Mouse (Mus musculus) hindbrain, postnatal 0 days (tissue): Measurements from ENCODE around the gene Tnfrsf21. TPM values are rescaled to one million over a fixed set of nuclear protein-coding genes. Genes with fewer than 3 reads are reported as not detected.

Experiments
- ATAC-seq: fragments of 200-750 bp; cut with Nextera tagmentation; 2 replicates; pipeline ENCODE4 v1.8.0; 2017; ENCODE audit warnings: mild to moderate bottlenecking, moderate TSS enrichment, moderate library complexity
- DNase-seq: peaks from one replicate; pipeline ENCODE4 v3.0.0-alpha.2; 2015; ENCODE audit warnings: low spot score
- H3K27ac ChIP-seq: fragments of 300-500 bp; sonication (generic); 2 replicates; pipeline ENCODE4 v1.5.1; 2014; ENCODE audit warnings: mild to moderate bottlenecking
- H3K27me3 ChIP-seq: fragments of 300-500 bp; sonication (generic); 2 replicates; pipeline ENCODE4 v1.6.1; 2014; ENCODE audit warnings: low read length, mixed read lengths; ENCODE audit not compliant: insufficient read depth
- H3K36me3 ChIP-seq: fragments of 300-500 bp; sonication (generic); 2 replicates; pipeline ENCODE4 v1.6.1; 2014; ENCODE audit warnings: low read length, mixed read lengths; ENCODE audit not compliant: insufficient read depth
- H3K4me1 ChIP-seq: fragments of 300-500 bp; sonication (generic); 2 replicates; pipeline ENCODE4 v1.6.1; 2014; ENCODE audit warnings: antibody characterized with exemption, low read length, mixed read lengths; ENCODE audit not compliant: insufficient read depth
- H3K4me2 ChIP-seq: fragments of 300-500 bp; sonication (generic); 2 replicates; pipeline ENCODE4 v1.6.1; 2014; ENCODE audit warnings: low read depth, mild to moderate bottlenecking, low read length, moderate library complexity, mixed read lengths
- H3K4me3 ChIP-seq: fragments of 300-500 bp; sonication (generic); 2 replicates; pipeline ENCODE4 v1.5.1; 2014; ENCODE audit warnings: low read length
- H3K9ac ChIP-seq: fragments of 300-500 bp; sonication (generic); replicated peaks from 2 replicates; pipeline ENCODE4 v1.6.1; 2014; ENCODE audit warnings: mild to moderate bottlenecking, low read length, moderate library complexity, mixed read lengths
- H3K9me3 ChIP-seq: fragments of 300-500 bp; sonication (generic); 2 replicates; pipeline ENCODE4 v1.6.1; 2016; ENCODE audit warnings: low read length, mixed read lengths
- CTCF ChIP-seq: IDR thresholded peaks from 2 replicates; pipeline ENCODE4 v1.5.1; 2016; ENCODE audit warnings: antibody characterized with exemption, control low read depth, low read depth
- WGBS: fragments of 180-500 bp; shearing (Covaris S2); extraction: QIAGEN DNeasy Blood & Tissue Kit; methylation state at CpG from one replicate; pipeline ENCODE4 v1.1.7; 2014; 5-methylcytosine and 5-hydroxymethylcytosine counted together
- polyA plus RNA-seq: library from polyadenylated mRNA; unstranded; fragments of >200 nt; fragmentation: Nextera tagmentation; extraction: Ambion mirVana; gene quantifications from 2 replicates; pipeline ENCODE4 v1.2.1, GENCODE M21; 2015
- total RNA-seq: library from RNA; depleted of rRNA; stranded (reverse); fragments of >200 nt; gene quantifications from 2 replicates; pipeline ENCODE4 v1.2.3, GENCODE M21; 2014; rRNA removed

Gene Tnfrsf21
- total RNA-seq (115 and 122 TPM in 2 replicates), polyA plus RNA-seq (71.6 and 76.8 TPM in 2 replicates)

DNA sequence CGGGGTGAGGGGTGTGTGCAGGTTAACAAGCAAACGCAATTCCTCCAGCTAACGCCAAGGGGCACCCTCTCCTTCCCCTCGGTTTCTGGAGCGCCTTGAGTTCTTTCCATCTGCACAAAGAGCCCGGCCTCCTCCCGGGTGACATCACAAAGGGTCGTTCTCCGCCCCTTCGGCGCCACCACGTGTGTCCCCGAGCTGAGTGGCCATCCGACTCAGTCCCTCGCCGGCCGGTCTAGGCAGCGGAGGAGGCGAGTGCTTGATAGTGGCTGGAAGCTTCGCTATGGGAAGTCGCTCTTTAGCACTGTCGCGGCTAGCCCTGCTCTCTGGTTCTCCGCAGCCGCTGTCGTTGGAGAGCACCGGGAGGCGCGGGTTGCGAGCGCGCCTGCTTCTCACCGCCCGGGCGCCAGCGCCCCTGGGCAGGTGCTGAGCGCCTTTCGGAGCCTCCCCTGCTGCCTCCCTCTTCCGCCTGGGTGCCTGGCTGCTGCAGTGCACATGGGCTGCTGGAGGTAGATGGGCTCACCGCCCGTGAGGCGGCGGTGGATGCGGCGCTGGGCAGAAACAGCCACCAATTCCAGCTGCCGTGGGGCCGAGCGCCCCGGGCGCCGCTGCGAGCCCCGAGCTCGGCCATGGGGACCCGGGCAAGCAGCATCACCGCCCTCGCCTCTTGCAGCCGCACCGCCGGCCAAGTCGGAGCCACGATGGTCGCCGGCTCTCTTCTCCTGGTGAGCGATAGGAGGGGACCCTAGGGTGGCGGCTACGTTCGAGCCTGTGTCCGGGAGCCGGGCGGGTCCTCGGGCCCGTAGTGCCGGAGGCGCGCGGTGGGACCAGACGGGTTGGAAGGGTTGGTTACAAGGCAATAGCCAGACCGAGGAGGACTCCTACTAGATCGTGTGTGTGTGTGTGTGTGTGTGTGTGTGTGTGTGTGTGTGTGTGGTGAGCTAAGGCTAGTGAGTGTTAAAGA is at the start of gene Tnfrsf21:
Tnfrsf21 (plus strand) TSS at position 185 of the 961 bp plus-strand sequence.
- peak; percentile 87 for TF ChIP-seq CTCF
- WGBS = under 1% methylated on average over 77 of the region's 80 CpGs
- Histone ChIP-seq H3K9me3 (no peaks in the 10 kb centered on the region), H3K4me3 (peak within 1 kb of the TSS; percentile 86), H3K27ac (peak within 1 kb of the TSS; percentile 96), H3K9ac (peak within 1 kb of the TSS; percentile 98), H3K36me3 (no peaks in the 10 kb centered on the region), H3K4me2 (peak within 1 kb of the TSS; percentile 61), H3K27me3 (no peaks in the 10 kb centered on the region), H3K4me1 (peaks cover 9% of the 10 kb centered on the region; the same call in 1 of the 2 replicates)
- ATAC-seq (peak; percentile 95), DNase-seq (peak; percentile 98)

GRCm38 (mm10) chr17:42968174-42968573 is 48.2 kb upstream of the Tnfrsf21 start:
- ATAC-seq (no peak), DNase-seq (no peak)
- Histone ChIP-seq H3K27ac (no peak overlapping the region), H3K4me2 (no peak overlapping the region), H3K36me3 (no peaks in the 10 kb centered on the region), H3K27me3 (no peaks in the 10 kb centered on the region), H3K4me3 (no peak overlapping the region), H3K9ac (no peak overlapping the region), H3K4me1 (no peaks in the 10 kb centered on the region), H3K9me3 (no peaks in the 10 kb centered on the region)
- TF ChIP-seq CTCF = no peak
- 86% methylated on average over 2 of the region's 2 CpGs for WGBS

GRCm38 (mm10) chr17:42975312-42975996 is 40.9 kb upstream of the Tnfrsf21 start:
- H3K9ac ChIP-seq = no peak overlapping the region
- H3K27ac ChIP-seq = no peak overlapping the region
- no peaks in the 10 kb centered on the region for H3K36me3 ChIP-seq
- no peaks in the 10 kb centered on the region for H3K9me3 ChIP-seq
- no peak overlapping the region for H3K4me2 ChIP-seq
- no peaks in the 10 kb centered on the region for H3K4me1 ChIP-seq
- H3K4me3 ChIP-seq = no peak overlapping the region
- no peaks in the 10 kb centered on the region for H3K27me3 ChIP-seq
- WGBS = 56% methylated on average over 18 of the region's 18 CpGs
- DNase-seq = peak; percentile 27
- ATAC-seq = no peak
- no peak for TF ChIP-seq CTCF

- WGBS = 68% methylated on average over 7 of the region's 7 CpGs
- DNase-seq (no peak), ATAC-seq (no peak)
- H3K4me2 ChIP-seq = no peak overlapping the region
- H3K4me1 ChIP-seq = no peaks in the 10 kb centered on the region
- H3K4me3 ChIP-seq = no peak overlapping the region
- no peaks in the 10 kb centered on the region for H3K36me3 ChIP-seq
- no peaks in the 10 kb centered on the region for H3K9me3 ChIP-seq
- no peaks in the 10 kb centered on the region for H3K27me3 ChIP-seq
- no peak overlapping the region for H3K9ac ChIP-seq
- no peak overlapping the region for H3K27ac ChIP-seq
- no peak for TF ChIP-seq CTCF
Measured at GRCm38 (mm10) chr17:42977766-42978165, 38.6 kb upstream of the Tnfrsf21 start.

- 51% methylated on average over 4 of the region's 4 CpGs for WGBS
- no peaks in the 10 kb centered on the region for H3K27me3 ChIP-seq
- no peaks in the 10 kb centered on the region for H3K36me3 ChIP-seq
- ATAC-seq (no peak), DNase-seq (no peak)
- no peak overlapping the region for H3K9ac ChIP-seq
- no peak overlapping the region for H3K4me2 ChIP-seq
- H3K4me3 ChIP-seq = no peak overlapping the region
- H3K27ac ChIP-seq = no peak overlapping the region
- no peak for TF ChIP-seq CTCF
- no peaks in the 10 kb centered on the region for H3K4me1 ChIP-seq
- H3K9me3 ChIP-seq = no peaks in the 10 kb centered on the region
Measured at GRCm38 (mm10) chr17:42978345-42978744, 38.0 kb upstream of the Tnfrsf21 start.

- H3K27me3 ChIP-seq = no peaks in the 10 kb centered on the region
- 91% methylated on average over 3 of the region's 3 CpGs for WGBS
- TF ChIP-seq CTCF = no peak
- H3K27ac ChIP-seq = no peak overlapping the region
- H3K36me3 ChIP-seq = no peaks in the 10 kb centered on the region
- no peak for DNase-seq
- no peaks in the 10 kb centered on the region for H3K4me1 ChIP-seq
- no peaks in the 10 kb centered on the region for H3K9me3 ChIP-seq
- H3K9ac ChIP-seq = no peak overlapping the region
- no peak for ATAC-seq
- H3K4me3 ChIP-seq = no peak overlapping the region
- no peak overlapping the region for H3K4me2 ChIP-seq
Measured at GRCm38 (mm10) chr17:42981806-42982205, 34.5 kb upstream of the Tnfrsf21 start.
